Mouse (Mus musculus): ENCODE measurements around the gene Lfng. TPM values are rescaled to one million over a fixed set of nuclear protein-coding genes. Genes with fewer than 3 reads are reported as not detected.

Gene Lfng
- polyA plus RNA-seq, 1 experiment = 48.7 TPM

- H3K27ac ChIP-seq (ENCODE audit: insufficient read depth, low read length) = no peak overlapping the region
- no peaks in the 10 kb centered on the region for H3K27me3 ChIP-seq (ENCODE audit: control insufficient read depth, insufficient read depth, low read length)
- no peaks in the 10 kb centered on the region for H3K4me1 ChIP-seq (ENCODE audit: control insufficient read depth, insufficient read depth, low read length)
- TF ChIP-seq CTCF (IDR thresholded peaks at IDR 0.05; ENCODE audit: borderline replicate concordance, insufficient read depth, low read depth, low read length) (no peak), POLR2A (IDR thresholded peaks at IDR 0.05; ENCODE audit: borderline replicate concordance, insufficient read depth, low read length) (no peak)
- WGBS = 15% methylated on average over 6 of the region's 6 CpGs
- H3K4me3 ChIP-seq (replicated peaks; ENCODE audit: insufficient read depth, low read depth, low read length) = no peak overlapping the region
- DNase-seq = no peak
Observed at GRCm38 (mm10) chr5:140579771-140580170, 27.3 kb upstream of the Lfng start.

- TF ChIP-seq POLR2A (IDR thresholded peaks at IDR 0.05; ENCODE audit: borderline replicate concordance, insufficient read depth, low read length) = no peak
- TF ChIP-seq CTCF (IDR thresholded peaks at IDR 0.05; ENCODE audit: borderline replicate concordance, insufficient read depth, low read depth, low read length) = no peak
- Histone ChIP-seq H3K27me3 (ENCODE audit: control insufficient read depth, insufficient read depth, low read length) (no peaks in the 10 kb centered on the region), H3K4me3 (replicated peaks; ENCODE audit: insufficient read depth, low read depth, low read length) (no peak overlapping the region), H3K4me1 (ENCODE audit: control insufficient read depth, insufficient read depth, low read length) (no peaks in the 10 kb centered on the region), H3K27ac (ENCODE audit: insufficient read depth, low read length) (no peak overlapping the region)
- WGBS = 20% methylated on average over 5 of the region's 5 CpGs
- no peak for DNase-seq
Observed at GRCm38 (mm10) chr5:140581569-140581968, 25.6 kb upstream of the Lfng start.

GRCm38 (mm10) chr5:140582995-140583731 lies 24.0 kb upstream of the Lfng start:
- WGBS = 29% methylated on average over 8 of the region's 8 CpGs
- TF ChIP-seq CTCF (IDR thresholded peaks at IDR 0.05; ENCODE audit: borderline replicate concordance, insufficient read depth, low read depth, low read length) (no peak), POLR2A (IDR thresholded peaks at IDR 0.05; ENCODE audit: borderline replicate concordance, insufficient read depth, low read length) (no peak)
- no peak overlapping the region for H3K27ac ChIP-seq (ENCODE audit: insufficient read depth, low read length)

GRCm38 (mm10) chr5:140583732-140584368 lies 23.3 kb upstream of the Lfng start:
- Histone ChIP-seq H3K4me3 (replicated peaks; ENCODE audit: insufficient read depth, low read depth, low read length) (no peak overlapping the region), H3K27ac (ENCODE audit: insufficient read depth, low read length) (no peak overlapping the region), H3K27me3 (ENCODE audit: control insufficient read depth, insufficient read depth, low read length) (no peaks in the 10 kb centered on the region), H3K4me1 (ENCODE audit: control insufficient read depth, insufficient read depth, low read length) (no peaks in the 10 kb centered on the region)
- WGBS = 62% methylated on average over 6 of the region's 6 CpGs
- DNase-seq = no peak
- TF ChIP-seq POLR2A (IDR thresholded peaks at IDR 0.05; ENCODE audit: borderline replicate concordance, insufficient read depth, low read length) (no peak), CTCF (IDR thresholded peaks at IDR 0.05; ENCODE audit: borderline replicate concordance, insufficient read depth, low read depth, low read length) (no peak)

More at GRCm38 (mm10) chr5:140582995-140583731, 24.0 kb upstream of the Lfng start:
- Histone ChIP-seq H3K4me3 (replicated peaks; ENCODE audit: insufficient read depth, low read depth, low read length) (no peak overlapping the region), H3K27me3 (ENCODE audit: control insufficient read depth, insufficient read depth, low read length) (no peaks in the 10 kb centered on the region), H3K4me1 (ENCODE audit: control insufficient read depth, insufficient read depth, low read length) (no peaks in the 10 kb centered on the region)
- no peak for DNase-seq

- Histone ChIP-seq H3K27ac (ENCODE audit: insufficient read depth, low read length) (no peak overlapping the region), H3K4me1 (ENCODE audit: control insufficient read depth, insufficient read depth, low read length) (no peaks in the 10 kb centered on the region), H3K4me3 (replicated peaks; ENCODE audit: insufficient read depth, low read depth, low read length) (no peak overlapping the region), H3K27me3 (ENCODE audit: control insufficient read depth, insufficient read depth, low read length) (no peaks in the 10 kb centered on the region)
- DNase-seq = no peak
- no peak for TF ChIP-seq POLR2A (IDR thresholded peaks at IDR 0.05; ENCODE audit: borderline replicate concordance, insufficient read depth, low read length)
- TF ChIP-seq CTCF (IDR thresholded peaks at IDR 0.05; ENCODE audit: borderline replicate concordance, insufficient read depth, low read depth, low read length) = no peak
- 92% methylated on average over 16 of the region's 16 CpGs for WGBS
Observed at GRCm38 (mm10) chr5:140589082-140589774, 17.9 kb upstream of the Lfng start.

- no peaks in the 10 kb centered on the region for H3K27me3 ChIP-seq (ENCODE audit: control insufficient read depth, insufficient read depth, low read length)
- H3K27ac ChIP-seq (ENCODE audit: insufficient read depth, low read length) = no peak overlapping the region
- no peaks in the 10 kb centered on the region; the same call in 1 of the 2 replicates for H3K4me1 ChIP-seq (ENCODE audit: control insufficient read depth, insufficient read depth, low read length)
- no peak for DNase-seq
- WGBS = 71% methylated on average over 5 of the region's 5 CpGs
- no peak for TF ChIP-seq POLR2A (IDR thresholded peaks at IDR 0.05; ENCODE audit: borderline replicate concordance, insufficient read depth, low read length)
- no peak for TF ChIP-seq CTCF (IDR thresholded peaks at IDR 0.05; ENCODE audit: borderline replicate concordance, insufficient read depth, low read depth, low read length)
- H3K4me3 ChIP-seq (replicated peaks; ENCODE audit: insufficient read depth, low read depth, low read length) = no peak overlapping the region
Observed at GRCm38 (mm10) chr5:140594846-140595245, 12.3 kb upstream of the Lfng start.

GRCm38 (mm10) chr5:140596426-140596825 lies 10.7 kb upstream of the Lfng start:
- 66% methylated on average over 3 of the region's 3 CpGs for WGBS

More at GRCm38 (mm10) chr5:140596426-140596825, 10.7 kb upstream of the Lfng start:
- TF ChIP-seq CTCF (IDR thresholded peaks at IDR 0.05; ENCODE audit: borderline replicate concordance, insufficient read depth, low read depth, low read length) (no peak), POLR2A (IDR thresholded peaks at IDR 0.05; ENCODE audit: borderline replicate concordance, insufficient read depth, low read length) (no peak)
- Histone ChIP-seq H3K27ac (ENCODE audit: insufficient read depth, low read length) (no peak overlapping the region), H3K4me3 (replicated peaks; ENCODE audit: insufficient read depth, low read depth, low read length) (no peak overlapping the region), H3K27me3 (ENCODE audit: control insufficient read depth, insufficient read depth, low read length) (no peaks in the 10 kb centered on the region), H3K4me1 (ENCODE audit: control insufficient read depth, insufficient read depth, low read length) (no peaks in the 10 kb centered on the region; the same call in 1 of the 2 replicates)
- no peak for DNase-seq

Measured in cerebellum, adult 2 months (tissue).